In the genomic region with DNA sequence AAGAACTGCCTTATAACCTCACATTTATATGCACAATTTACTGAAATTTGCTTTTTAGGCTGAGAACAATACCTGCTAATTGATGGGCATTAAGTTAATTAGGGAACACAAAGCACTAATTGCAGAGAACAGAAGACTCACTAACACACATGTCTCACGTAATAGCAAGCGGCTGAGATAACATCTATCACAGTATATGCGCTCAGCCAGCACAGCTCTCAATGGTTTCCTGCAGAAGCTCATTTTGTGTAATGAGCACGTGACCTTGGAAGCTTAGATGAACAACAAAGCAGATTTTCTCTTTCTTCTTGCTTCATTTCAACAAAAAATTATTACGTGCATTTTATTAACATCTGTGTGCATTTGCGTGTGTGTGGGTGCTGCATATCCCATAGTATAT, we compare ENCODE assay signal across 18 mouse cellular contexts.
"Had no signal": no experiment of that assay in that cellular context is flagged by ENCODE, and none has a peak within 500 bp of the region (broad histone marks: within the 10 kb centered on the region; RNA-seq: fewer than 3 reads in every experiment).

No protein-coding gene starts in this region.

- H3K36me3 ChIP-seq: lung, embryonic 15.5 days; midbrain, embryonic 13.5 days; midbrain, embryonic 15.5 days; neural tube, embryonic 13.5 days; stomach, embryonic 15.5 days had no signal

- H3K27me3 ChIP-seq: lung, embryonic 15.5 days; megakaryocyte, embryonic 14.5 days; midbrain, embryonic 13.5 days; midbrain, embryonic 15.5 days; neural tube, embryonic 13.5 days; stomach, embryonic 15.5 days had no signal

- H3K9ac ChIP-seq: liver, postnatal 0 days; lung, embryonic 15.5 days; midbrain, embryonic 13.5 days; midbrain, embryonic 15.5 days; neural tube, embryonic 13.5 days; stomach, embryonic 15.5 days had no signal

- ATAC-seq: liver, postnatal 0 days; lung, postnatal 0 days; midbrain, embryonic 13.5 days; midbrain, embryonic 15.5 days had no signal

- H3K9me3 ChIP-seq: lung, embryonic 15.5 days; megakaryocyte, embryonic 14.5 days; midbrain, embryonic 13.5 days; midbrain, embryonic 15.5 days; neural tube, embryonic 13.5 days; stomach, embryonic 15.5 days had no signal

- DNase-seq: liver, postnatal 0 days; lung, adult 2 months; lung, postnatal 14 days; lung, postnatal 36 days; right cerebral cortex, postnatal 14 days; thymus, adult 2 months; thymus, postnatal 25 days; thymus, postnatal 4 days had no signal

- H3K27ac ChIP-seq: lung, embryonic 15.5 days; macrophage; midbrain, embryonic 13.5 days; midbrain, embryonic 15.5 days; neural tube, embryonic 13.5 days; stomach, embryonic 15.5 days; stomach, postnatal 0 days had no signal

- H3K4me2 ChIP-seq: lung, embryonic 15.5 days; midbrain, embryonic 11.5 days; midbrain, embryonic 13.5 days; midbrain, embryonic 15.5 days; neural tube, embryonic 13.5 days; stomach, embryonic 15.5 days had no signal

- H3K4me1 ChIP-seq: lung, embryonic 15.5 days; megakaryocyte, embryonic 14.5 days; midbrain, embryonic 13.5 days; midbrain, embryonic 15.5 days; neural tube, embryonic 13.5 days; stomach, embryonic 15.5 days had no signal

- H3K4me3 ChIP-seq: lung, embryonic 15.5 days; megakaryocyte, embryonic 14.5 days; midbrain, embryonic 13.5 days; midbrain, embryonic 15.5 days; neural tube, embryonic 13.5 days; stomach, embryonic 15.5 days had no signal
